Mouse (Mus musculus) heart, postnatal 25 days (tissue): ENCODE measurements around the gene Whrn. TPM values are rescaled to one million over a fixed set of nuclear protein-coding genes. Genes with fewer than 3 reads are reported as not detected.

Experiments
- DNase-seq: peaks from one replicate; pipeline ENCODE4 v3.0.0; 2022; ENCODE audit warnings: low spot score
- intact Hi-C: fragments of 180-260 bp; cut with DNase I; formaldehyde crosslinking; loops from one replicate; pipeline ENCODE4 v1.15.1; 2025
- total RNA-seq, 2 experiments: library from RNA; stranded (reverse); gene quantifications; 2 replicates each; pipeline ENCODE4 v1.2.3; 2021

Gene Whrn
- total RNA-seq, 2 experiments from 2014 or later, result 36.9 to 41.9 TPM

DNA sequence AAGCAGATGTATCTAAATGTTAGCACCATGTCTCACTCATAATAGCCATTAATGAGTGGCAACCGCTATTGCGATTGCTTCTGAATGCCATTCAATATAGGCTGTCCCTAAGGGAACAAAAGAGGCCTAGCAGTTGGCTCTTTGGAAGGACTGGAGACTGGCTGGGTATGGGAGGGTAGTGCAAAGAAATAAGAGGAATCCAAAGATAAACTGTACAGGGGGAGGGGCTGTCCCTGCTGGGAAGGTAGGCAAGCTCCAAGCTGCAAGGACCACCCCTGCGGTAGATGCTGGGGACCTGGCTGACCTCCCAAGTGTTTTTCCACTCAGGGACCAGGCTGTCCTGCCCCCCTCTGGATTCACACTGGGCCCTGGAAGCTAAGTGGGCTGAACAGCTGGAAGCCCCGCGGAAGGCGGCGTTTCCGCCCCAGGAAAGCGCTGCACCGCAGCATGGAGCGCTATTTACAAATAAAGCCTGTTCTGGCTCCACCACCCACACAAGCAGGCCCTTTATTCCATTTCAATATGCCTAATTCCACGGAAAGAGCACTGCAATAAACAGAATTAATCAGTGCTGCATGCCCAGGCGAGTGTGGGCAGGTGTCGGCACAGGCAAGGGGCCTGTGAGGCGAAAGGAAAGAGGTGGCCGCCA lies 36.5 kb downstream of the Whrn start:
- DNase-seq, result no peak
- intact Hi-C loops, result no loop called here

DNA sequence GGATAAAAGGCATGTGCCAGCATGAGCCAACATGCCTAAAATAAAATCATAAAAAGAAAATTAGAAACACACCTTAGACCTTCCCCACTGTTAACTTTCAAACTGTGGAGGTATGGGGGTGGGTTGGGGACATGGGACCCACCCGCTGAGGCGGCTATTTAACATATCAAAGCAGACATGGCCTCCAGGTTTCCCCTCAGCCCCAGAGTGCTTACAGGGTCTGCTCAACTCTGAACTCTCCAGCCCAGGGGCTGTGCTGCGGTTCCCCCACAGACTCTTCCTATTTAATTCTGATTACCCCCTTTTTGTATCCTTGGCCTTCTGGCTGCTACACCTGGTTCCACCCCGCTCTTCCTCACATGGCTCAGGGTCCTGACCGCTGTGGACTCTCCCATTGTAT lies 39.2 kb downstream of the Whrn start:
- no peak for DNase-seq
- intact Hi-C loops, result no loop called here

- intact Hi-C loops, result no loop called here
Measured at GRCm38 (mm10) chr4:63453939-63454513, 41.8 kb downstream of the Whrn start.

DNA sequence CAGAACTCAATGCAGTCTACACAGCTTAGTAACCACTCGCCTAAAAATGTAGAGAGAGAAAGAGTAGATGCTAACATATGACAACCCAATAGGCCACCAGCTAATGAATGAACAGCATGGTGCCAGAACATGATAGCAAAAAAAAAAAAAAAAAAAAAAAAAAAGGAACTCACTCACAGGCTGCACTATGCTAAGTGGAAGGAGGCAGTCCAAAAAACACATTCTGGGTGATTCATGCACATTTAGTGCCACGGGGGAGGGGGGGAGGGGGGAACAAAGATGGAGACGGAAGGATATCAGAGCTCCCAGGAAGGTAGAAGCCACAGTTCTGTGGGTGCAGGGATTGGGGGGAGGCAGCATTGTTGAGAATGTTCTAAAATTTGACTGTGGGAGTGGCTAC lies 43.2 kb downstream of the Whrn start:
- DNase-seq, result no peak
- intact Hi-C loops, result no loop called here

More at GRCm38 (mm10) chr4:63453939-63454513, 41.8 kb downstream of the Whrn start:
- no peak for DNase-seq

DNA sequence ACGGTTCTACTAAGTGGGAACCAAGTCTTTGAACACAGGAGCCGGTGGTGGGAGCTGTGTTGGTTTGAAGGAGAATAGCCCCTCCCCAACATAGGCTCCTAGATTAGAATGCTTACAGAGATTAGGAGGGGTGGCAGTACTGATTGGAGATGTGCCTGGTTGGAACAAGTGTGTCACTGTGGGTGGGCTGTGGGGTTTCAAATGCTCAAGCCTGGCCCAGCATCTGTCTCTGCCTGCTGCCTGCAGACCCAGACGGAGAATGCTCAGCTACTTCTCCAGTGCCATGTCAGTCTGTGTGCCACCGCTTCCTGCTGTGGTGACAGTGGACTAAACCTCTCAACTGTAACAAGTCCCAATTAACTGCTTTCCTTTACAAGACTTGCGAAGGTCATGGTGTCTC lies 45.2 kb downstream of the Whrn start:
- intact Hi-C loops, result no loop called here
- DNase-seq, result no peak

DNA sequence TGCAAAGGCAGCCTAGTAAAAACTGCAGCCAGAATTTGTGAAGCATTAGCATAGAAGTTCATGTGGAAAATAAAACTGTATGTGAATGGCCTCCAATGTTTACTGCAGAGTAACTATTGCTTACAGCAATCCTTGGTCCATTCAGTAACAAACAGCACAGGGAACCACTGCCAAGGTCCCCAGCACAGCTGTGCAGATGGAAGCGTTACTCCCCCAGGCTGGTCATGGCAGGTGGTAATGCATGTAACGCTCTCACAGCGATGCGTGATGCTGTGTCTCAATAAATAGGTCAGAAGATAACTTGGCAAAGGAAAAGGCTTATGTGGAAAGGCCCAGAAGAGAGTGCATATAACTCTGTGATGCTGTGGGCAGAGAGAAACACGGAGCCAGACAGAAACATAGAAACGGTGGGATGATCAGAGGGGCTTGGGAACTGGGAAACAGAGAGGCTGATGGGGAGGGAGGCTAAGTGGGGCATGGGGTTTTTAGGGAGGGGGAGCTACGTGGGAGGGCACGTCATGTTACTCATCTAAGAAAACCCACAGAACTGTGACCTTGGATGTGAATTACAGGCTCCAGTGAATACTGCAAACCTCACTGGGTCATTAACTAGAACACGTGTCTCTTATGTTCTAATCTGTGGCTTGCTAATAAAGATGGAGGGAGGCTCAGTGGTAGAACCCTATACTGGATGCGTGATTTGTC lies 51.3 kb downstream of the Whrn start:
- DNase-seq, result no peak
- intact Hi-C loops, result no loop called here

DNA sequence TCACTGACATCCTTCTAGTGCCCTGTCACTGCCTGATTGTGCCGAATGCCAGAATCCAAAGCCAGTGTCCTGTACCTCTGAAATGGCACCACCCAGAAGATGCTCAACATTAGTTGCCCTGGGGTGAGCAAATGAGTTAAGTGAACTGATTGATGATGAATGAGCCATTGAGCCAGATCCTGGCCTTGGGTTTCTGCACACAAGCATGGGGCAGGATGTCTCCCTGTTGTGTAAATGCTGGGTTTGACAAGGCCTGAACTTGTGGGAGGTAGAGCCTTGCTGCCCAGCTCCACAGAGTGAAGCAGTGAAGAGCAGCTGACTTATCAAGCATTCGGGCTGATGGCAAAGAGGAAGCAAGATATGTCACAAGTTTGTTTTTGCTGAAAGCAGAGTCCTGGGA lies 52.7 kb downstream of the Whrn start:
- DNase-seq, result no peak
- intact Hi-C loops, result no loop called here

- intact Hi-C loops, result no loop called here
- no peak for DNase-seq
Measured at GRCm38 (mm10) chr4:63441616-63442015, 54.2 kb downstream of the Whrn start.

DNA sequence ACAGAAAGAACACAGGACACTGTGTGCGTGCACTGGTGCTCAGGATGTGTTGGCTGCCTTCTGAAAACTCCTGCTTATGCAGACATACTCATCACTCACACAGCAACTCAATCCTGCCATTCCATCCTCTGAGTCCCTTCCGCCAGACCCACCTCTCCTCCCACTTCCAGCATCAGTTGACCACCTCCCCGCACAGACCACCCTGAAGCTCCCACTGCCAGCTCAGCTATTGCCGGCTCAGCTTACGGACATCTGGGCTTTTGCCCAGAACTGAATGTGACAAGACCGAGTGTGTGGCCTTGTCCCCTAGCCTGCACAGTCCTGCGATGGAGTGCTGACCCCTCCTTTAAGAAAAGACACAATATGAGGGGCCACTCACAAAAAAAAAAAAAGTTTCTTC lies 55.5 kb downstream of the Whrn start:
- no peak for DNase-seq
- intact Hi-C loops, result no loop called here

DNA sequence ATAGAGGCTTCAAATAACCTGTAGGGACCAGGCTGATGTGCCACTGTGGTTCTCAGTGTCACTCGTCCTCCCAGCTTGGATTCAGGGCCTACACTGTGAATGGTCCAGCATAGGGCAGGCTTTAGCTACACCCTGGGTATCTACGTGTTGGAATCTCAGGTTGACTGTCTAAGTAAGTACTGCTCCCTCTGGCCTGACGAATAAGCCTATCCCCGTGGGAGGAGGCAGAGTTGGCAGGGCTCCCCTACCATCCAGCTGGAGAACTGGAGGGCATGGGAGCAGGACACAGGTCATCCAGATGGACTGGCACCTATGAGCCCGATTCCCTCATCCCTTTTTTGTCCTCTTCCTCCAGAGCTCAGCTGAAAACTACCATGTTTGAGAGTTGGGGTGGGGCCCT lies 57.8 kb downstream of the Whrn start:
- no peak for DNase-seq
- intact Hi-C loops, result no loop called here

DNA sequence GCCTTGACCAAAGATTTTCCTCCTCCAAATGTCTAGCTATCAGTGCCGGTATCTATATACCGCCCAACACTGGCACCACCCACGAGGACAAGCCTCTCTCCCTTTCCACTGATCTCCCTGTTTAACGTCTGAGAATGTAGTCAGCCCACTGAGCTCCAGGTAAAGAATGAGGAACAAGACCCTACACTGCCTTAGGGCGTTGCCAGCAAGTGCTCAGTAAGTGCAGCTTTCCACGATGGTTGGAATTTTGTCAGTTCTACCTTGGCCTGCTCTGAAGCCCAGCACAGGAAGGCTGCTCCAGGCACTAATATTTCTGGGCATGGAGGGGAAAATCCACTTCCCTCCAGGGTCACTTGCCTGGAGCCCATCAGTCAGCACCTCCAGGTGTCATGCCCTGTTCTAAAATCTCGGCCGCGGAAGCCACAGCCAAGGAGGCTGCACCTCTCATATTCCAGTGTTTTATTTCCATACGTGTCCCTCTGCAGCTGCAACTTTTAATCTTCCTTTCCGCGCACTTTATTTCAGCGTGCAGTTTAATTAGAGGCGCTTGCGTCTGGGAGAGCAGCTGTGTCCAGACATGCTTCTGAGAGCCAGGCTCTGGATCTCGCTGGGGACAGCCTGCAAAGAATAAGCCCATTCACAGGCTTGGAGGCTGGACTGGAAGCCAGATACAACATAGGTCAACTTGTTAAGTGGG lies 58.5 kb downstream of the Whrn start:
- no peak for DNase-seq

DNA sequence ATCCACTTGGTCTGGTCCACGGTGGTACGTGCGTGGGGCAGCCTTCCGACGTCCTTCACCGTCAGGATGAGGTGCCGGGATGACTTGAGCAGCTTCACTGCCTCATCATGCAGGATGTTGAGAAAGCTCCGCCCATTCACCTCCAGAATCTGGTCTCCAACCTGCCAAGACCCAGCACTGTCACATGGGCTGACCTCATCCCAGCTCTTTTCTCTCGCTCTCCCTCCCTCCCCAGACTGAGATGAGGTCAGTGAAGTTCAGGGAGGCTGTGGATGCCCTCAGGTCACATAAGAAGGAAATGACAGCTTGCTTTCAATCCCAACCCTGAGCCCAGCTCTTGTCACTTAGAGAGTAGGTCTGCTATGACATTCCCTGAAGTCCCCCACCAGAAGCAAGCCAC lies 60.4 kb downstream of the Whrn start:
- intact Hi-C loops, result no loop called here

More for the DNA sequence above, 58.5 kb downstream of the Whrn start:
- intact Hi-C loops, result no loop called here

GRCm38 (mm10) chr4:63431098-63431497 lies 64.7 kb downstream of the Whrn start:
- intact Hi-C loops, result no loop called here
- no peak for DNase-seq

More for the DNA sequence above, 60.4 kb downstream of the Whrn start:
- DNase-seq, result no peak

GRCm38 (mm10) chr4:63430357-63430756 lies 65.4 kb downstream of the Whrn start:
- no peak for DNase-seq
- intact Hi-C loops, result no loop called here

DNA sequence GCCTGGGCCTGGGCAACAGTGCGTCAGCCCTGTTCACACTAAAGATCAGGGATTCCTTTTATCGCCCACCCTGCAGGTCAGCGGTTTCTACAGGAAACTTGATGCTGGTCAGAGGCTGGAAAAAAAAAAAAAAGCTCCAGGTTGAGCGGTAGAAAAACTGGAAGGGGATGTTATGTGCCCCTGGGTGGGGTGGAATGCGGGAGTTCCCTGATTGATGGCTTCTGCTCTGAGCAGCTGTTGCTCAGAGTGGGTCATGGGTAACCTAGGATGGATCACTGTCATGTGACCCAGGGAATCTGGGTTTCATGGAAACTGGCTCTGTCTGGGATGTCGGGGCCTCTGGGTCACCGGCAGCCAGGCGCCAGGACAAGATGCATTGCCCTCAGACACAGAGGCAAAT lies 69.5 kb downstream of the Whrn start:
- intact Hi-C loops, result no loop called here
- DNase-seq, result no peak

- DNase-seq, result no peak
- intact Hi-C loops, result no loop called here
Measured at GRCm38 (mm10) chr4:63423811-63424210, 72.0 kb downstream of the Whrn start.

- no peak for DNase-seq
- intact Hi-C loops, result no loop called here
Measured at GRCm38 (mm10) chr4:63423231-63423630, 72.6 kb downstream of the Whrn start.

- DNase-seq, result no peak
- intact Hi-C loops, result no loop called here
Measured at GRCm38 (mm10) chr4:63420143-63420920, 75.5 kb downstream of the Whrn start.

DNA sequence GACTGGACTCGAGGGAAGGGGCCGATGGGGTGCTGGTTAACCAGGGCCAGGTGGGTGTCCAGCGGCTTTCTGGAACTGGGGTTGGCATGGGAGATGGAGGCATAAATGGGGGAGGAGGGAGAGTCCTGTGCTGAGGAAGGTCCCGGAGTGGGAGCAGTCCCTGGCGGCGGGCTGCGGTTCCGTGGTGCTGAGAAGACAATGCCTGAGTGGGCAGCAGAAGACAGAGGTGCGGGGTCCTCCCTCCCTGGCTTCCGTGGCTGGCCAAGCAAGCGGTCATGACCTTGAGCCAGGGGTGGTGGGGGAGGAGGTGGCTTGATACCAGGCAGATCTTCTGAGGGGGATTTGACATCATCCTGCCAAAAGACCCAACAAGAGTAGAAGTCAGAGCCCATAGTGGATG lies 77.5 kb downstream of the Whrn start:
- DNase-seq, result no peak
- intact Hi-C loops, result loop anchor here (5.0 kb wide), 4 partner anchors 79 to 424 kb away; partner anchors contain the start of genes Atp6v1g1 and Whrn
